Mouse (Mus musculus) testis, adult 2 months (tissue): ENCODE measurements at regions not wholly inside any gene's neighbourhood (a gene's known extent, or its start where the extent isn't known, plus 50 kb on each side); places are given as distances from the start of the nearest gene placed in this dataset.

Experiments used
- H3K27ac ChIP-seq: fragments of 200-500 bp; 2 replicates; pipeline ENCODE4 v1.5.1; 2012; ENCODE audit warnings: low read depth, low read length; ENCODE audit not compliant: control insufficient read depth, insufficient read depth
- H3K27me3 ChIP-seq: fragments of 200-500 bp; 2 replicates; pipeline ENCODE4 v1.6.1; 2012; ENCODE audit warnings: mild to moderate bottlenecking, low read length, moderate library complexity; ENCODE audit not compliant: control insufficient read depth, insufficient read depth
- H3K36me3 ChIP-seq: fragments of 200-500 bp; 2 replicates; pipeline ENCODE4 v1.6.1; 2012; ENCODE audit warnings: mild to moderate bottlenecking, low read length; ENCODE audit not compliant: control insufficient read depth, insufficient read depth
- H3K4me1 ChIP-seq: fragments of 200-500 bp; 2 replicates; pipeline ENCODE4 v1.6.1; 2012; ENCODE audit warnings: low read length; ENCODE audit not compliant: control insufficient read depth, insufficient read depth
- H3K4me3 ChIP-seq: fragments of 200-500 bp; 2 replicates; pipeline ENCODE4 v1.5.1; 2012; ENCODE audit warnings: low read depth, mild to moderate bottlenecking, low read length, moderate library complexity, mixed read lengths; ENCODE audit not compliant: control insufficient read depth
- CTCF ChIP-seq: fragments of 200-500 bp; IDR thresholded peaks from 2 replicates; pipeline ENCODE4 v1.5.1; 2012; ENCODE audit warnings: low read depth, mild to moderate bottlenecking, inconsistent platforms, low read length, moderate library complexity; ENCODE audit not compliant: control insufficient read depth, insufficient read depth, insufficient replicate concordance
- POLR2A ChIP-seq: fragments of 200-500 bp; IDR thresholded peaks from 2 replicates; pipeline ENCODE4 v1.6.1; 2012; ENCODE audit warnings: low read depth, mild to moderate bottlenecking, inconsistent platforms, low read length, moderate library complexity; ENCODE audit not compliant: control insufficient read depth

- H3K27ac ChIP-seq = no peak overlapping the region
- H3K4me1 ChIP-seq = no peaks in the 10 kb centered on the region
- no peaks in the 10 kb centered on the region for H3K27me3 ChIP-seq
- no peak overlapping the region for H3K4me3 ChIP-seq
- H3K36me3 ChIP-seq = no peaks in the 10 kb centered on the region
- TF ChIP-seq POLR2A = no peak
- TF ChIP-seq CTCF = no peak
Measured at GRCm38 (mm10) chr16:55470721-55471120, 172.9 kb upstream of the Zpld1 start.

- H3K4me3 ChIP-seq = no peak overlapping the region
- H3K36me3 ChIP-seq = no peaks in the 10 kb centered on the region
- H3K27me3 ChIP-seq = no peaks in the 10 kb centered on the region
- H3K4me1 ChIP-seq = no peaks in the 10 kb centered on the region
- no peak for TF ChIP-seq POLR2A
- TF ChIP-seq CTCF = no peak
- no peak overlapping the region for H3K27ac ChIP-seq
Measured at GRCm38 (mm10) chr16:55469703-55470102, 171.9 kb upstream of the Zpld1 start.

- H3K4me3 ChIP-seq = no peak overlapping the region
- no peaks in the 10 kb centered on the region for H3K4me1 ChIP-seq
- H3K27me3 ChIP-seq = no peaks in the 10 kb centered on the region
- no peak for TF ChIP-seq POLR2A
- TF ChIP-seq CTCF = peak; percentile 21; the same call in 1 of the 2 replicates
- no peak overlapping the region for H3K27ac ChIP-seq
- no peaks in the 10 kb centered on the region for H3K36me3 ChIP-seq
Measured at GRCm38 (mm10) chr16:55468833-55469458, 171.2 kb upstream of the Zpld1 start.

- Histone ChIP-seq H3K4me1 (no peaks in the 10 kb centered on the region), H3K36me3 (no peaks in the 10 kb centered on the region), H3K27ac (no peak overlapping the region), H3K4me3 (no peak overlapping the region), H3K27me3 (no peaks in the 10 kb centered on the region)
- TF ChIP-seq CTCF = peak; percentile 38; the same call in 1 of the 2 replicates
- TF ChIP-seq POLR2A = no peak
Measured at GRCm38 (mm10) chr16:55460519-55460918, 162.7 kb upstream of the Zpld1 start.

GRCm38 (mm10) chr16:55447581-55447980 is 149.8 kb upstream of the Zpld1 start:
- TF ChIP-seq CTCF (no peak), POLR2A (no peak)
- H3K36me3 ChIP-seq = no peaks in the 10 kb centered on the region
- no peak overlapping the region for H3K4me3 ChIP-seq
- H3K4me1 ChIP-seq = no peaks in the 10 kb centered on the region
- no peak overlapping the region for H3K27ac ChIP-seq
- no peaks in the 10 kb centered on the region for H3K27me3 ChIP-seq

- Histone ChIP-seq H3K4me3 (no peak overlapping the region), H3K36me3 (no peaks in the 10 kb centered on the region), H3K4me1 (no peaks in the 10 kb centered on the region), H3K27ac (no peak overlapping the region), H3K27me3 (no peaks in the 10 kb centered on the region)
- TF ChIP-seq POLR2A = no peak
- no peak for TF ChIP-seq CTCF
Measured at GRCm38 (mm10) chr16:55442821-55443581, 145.2 kb upstream of the Zpld1 start.

GRCm38 (mm10) chr16:55435139-55435968 is 137.6 kb upstream of the Zpld1 start:
- H3K4me3 ChIP-seq = no peak overlapping the region
- no peaks in the 10 kb centered on the region for H3K36me3 ChIP-seq
- H3K4me1 ChIP-seq = no peaks in the 10 kb centered on the region
- no peaks in the 10 kb centered on the region for H3K27me3 ChIP-seq
- H3K27ac ChIP-seq = no peak overlapping the region
- TF ChIP-seq POLR2A (no peak), CTCF (no peak)
